Mouse (Mus musculus) heart, postnatal 0 days (tissue): ENCODE measurements around the gene Pdhx.

ENCODE experiments used
- CTCF ChIP-seq: IDR thresholded peaks from 2 replicates; pipeline ENCODE4 v1.5.1; 2016; ENCODE audit warnings: antibody characterized with exemption, control low read depth, low read depth
- EP300 ChIP-seq: IDR thresholded peaks from 2 replicates; pipeline ENCODE4 v1.6.1; 2016; ENCODE audit warnings: antibody characterized with exemption, low read depth

GRCm38 (mm10) chr2:103106172-103106571 is 32.9 kb upstream of the Pdhx start:
- TF ChIP-seq CTCF (no peak), EP300 (no peak)
